Mouse (Mus musculus) right cerebral cortex, adult 2 months (tissue): ENCODE measurements around the gene Tshz2.
A peak's percentile ranks its signal among the peaks of the same experiment; 100 is the strongest.

Experiments
- DNase-seq, 2 experiments: peaks; one replicate each; pipeline ENCODE4 v3.0.0; 2021 to 2022; ENCODE audit warnings: low spot score in 2 of 2

Gene Tshz2

GRCm38 (mm10) chr2:170103852-170104251, 471.0 kb downstream of the Tshz2 start:
- DNase-seq, result peak; percentile 63 to 69

- no peak for DNase-seq
Measured at GRCm38 (mm10) chr2:170104396-170104795, 471.6 kb downstream of the Tshz2 start.

- DNase-seq, result no peak
Measured at GRCm38 (mm10) chr2:170106000-170106399, 473.2 kb downstream of the Tshz2 start.

- DNase-seq, result no peak
Measured at GRCm38 (mm10) chr2:170107791-170108190, 475.0 kb downstream of the Tshz2 start.

GRCm38 (mm10) chr2:170109528-170109927, 476.7 kb downstream of the Tshz2 start:
- DNase-seq, result no peak

GRCm38 (mm10) chr2:170110306-170110705, 477.5 kb downstream of the Tshz2 start:
- no peak for DNase-seq

GRCm38 (mm10) chr2:170116704-170117281, 484.0 kb downstream of the Tshz2 start:
- peak; percentile 85 to 89 for DNase-seq

GRCm38 (mm10) chr2:170120139-170121027, 487.6 kb downstream of the Tshz2 start:
- DNase-seq, result no peak
